In the genomic region with DNA sequence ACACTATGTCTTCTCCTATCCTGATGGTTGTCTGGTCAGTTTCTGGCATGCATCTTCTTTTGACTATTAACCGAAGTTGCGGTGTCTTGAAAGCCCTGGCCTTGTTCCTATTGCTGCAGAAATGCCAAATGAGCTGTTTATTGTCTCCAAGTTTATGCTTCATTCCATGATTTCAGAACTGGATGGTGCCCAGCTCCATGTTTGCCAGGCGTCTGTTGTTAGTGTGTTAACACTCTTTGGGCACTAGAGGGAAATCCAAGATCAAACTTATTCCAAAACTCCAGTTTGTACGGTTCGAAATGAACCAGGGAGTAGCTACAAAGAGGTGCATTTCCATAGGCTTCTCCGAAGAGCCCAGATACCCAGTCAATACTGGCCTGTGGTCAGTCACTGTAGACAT, we compare ENCODE assay signal across 17 mouse cellular contexts.
A peak's percentile ranks its signal among the peaks of the same experiment; 100 is the strongest.
DNase-seq lines count a peak whose midpoint lies in the region; ATAC-seq and TF ChIP-seq lines count a peak whose summit lies in the region.
"Had no signal": no experiment of that assay in that cellular context is flagged by ENCODE, and none has a peak within 500 bp of the region (broad histone marks: within the 10 kb centered on the region; RNA-seq: fewer than 3 reads in every experiment).

No protein-coding gene starts in this region.

- no peak for ATAC-seq in megakaryocyte progenitor cell, adult 5-6 weeks (replicated peaks; ENCODE audit: poor library complexity)
- ATAC-seq: CD4-positive, CD25-positive, alpha-beta regulatory T cell, adult 4 months; midbrain, embryonic 16.5 days had no signal

- intact Hi-C loops in gastrocnemius, adult 2 months (cut with DNase I), result loop anchor here (5.0 kb wide), 1 partner anchor 52 kb away; no protein-coding TSS in a partner anchor
- intact Hi-C loops in left cerebral cortex, adult 2 months (cut with DNase I), result no loop called here

- TF ChIP-seq CTCF in gastrocnemius, adult 2 months (IDR thresholded peaks at IDR 0.05), result peak; percentile 23; the same call in 1 of the 2 replicates
- TF ChIP-seq CTCF in left cerebral cortex, adult 2 months (IDR thresholded peaks at IDR 0.05), result peak; percentile 31

- no peak overlapping the region for H3K4me3 ChIP-seq in gastrocnemius, adult 2 months
- no peak overlapping the region for H3K4me3 ChIP-seq in left cerebral cortex, adult 2 months
- H3K4me3 ChIP-seq: embryonic facial prominence, embryonic 15.5 days; forebrain, embryonic 12.5 days; liver, embryonic 13.5 days; stomach, embryonic 15.5 days had no signal

- DNase-seq in gastrocnemius, adult 2 months, result peak; percentile 19
- DNase-seq in gastrocnemius, postnatal 25 days, result no peak
- DNase-seq in left cerebral cortex, adult 2 months (ENCODE audit: extremely low spot score in 1 of 2, low spot score in 2 of 2), result no peak
- DNase-seq in left cerebral cortex, adult 8-10 months (ENCODE audit: low spot score in 2 of 2), result no peak
- DNase-seq in brain, adult 2 months (ENCODE audit: low read depth, low spot score), result peak; percentile 28
- DNase-seq in lung, postnatal 14 days, result peak; percentile 27
- DNase-seq: cerebellum, adult 18-20 months; gastrocnemius, postnatal 10 days; kidney, adult 8-10 months; liver, embryonic 13.5 days; spleen, adult 18-20 months had no signal

- H3K27ac ChIP-seq in gastrocnemius, adult 2 months, result no peak overlapping the region
- no peak overlapping the region for H3K27ac ChIP-seq in left cerebral cortex, adult 2 months
- H3K27ac ChIP-seq: embryonic facial prominence, embryonic 15.5 days; forebrain, embryonic 12.5 days; liver, embryonic 13.5 days; stomach, embryonic 15.5 days had no signal

Comparison
In these comparisons a context has a peak if more than half of its experiments do, and no peak if none do; other contexts are left out.
1. DNase-seq: peak in gastrocnemius, adult 2 months (single experiment), brain, adult 2 months (single experiment) and lung, postnatal 14 days (single experiment); none in gastrocnemius, postnatal 25 days (single experiment), left cerebral cortex, adult 2 months (0 of 2) and left cerebral cortex, adult 8-10 months (0 of 2).